Mouse (Mus musculus): ENCODE measurements around the gene Ell.
A peak's percentile ranks its signal among the peaks of the same experiment; 100 is the strongest.

Ell gene

GRCm38 (mm10) chr8:70617985-70618384, 78.7 kb downstream of the Ell start:
- DNase-seq: no peak

- DNase-seq: peak; percentile 83
Observed at GRCm38 (mm10) chr8:70618888-70619334, 79.7 kb downstream of the Ell start.

GRCm38 (mm10) chr8:70622220-70622619, 83.0 kb downstream of the Ell start:
- DNase-seq: no peak

- no peak for DNase-seq
Observed at GRCm38 (mm10) chr8:70625104-70625503, 85.8 kb downstream of the Ell start.

GRCm38 (mm10) chr8:70627041-70627440, 87.8 kb downstream of the Ell start:
- no peak for DNase-seq

- no peak for DNase-seq
Observed at GRCm38 (mm10) chr8:70628986-70629490, 89.8 kb downstream of the Ell start.

- DNase-seq: peak; percentile 90
Observed at GRCm38 (mm10) chr8:70629574-70630531, 90.6 kb downstream of the Ell start.

GRCm38 (mm10) chr8:70630532-70631381, 91.5 kb downstream of the Ell start:
- no peak for DNase-seq

- DNase-seq: no peak
Observed at GRCm38 (mm10) chr8:70631436-70631835, 92.2 kb downstream of the Ell start.

- DNase-seq: no peak
Observed at GRCm38 (mm10) chr8:70632346-70632892, 93.2 kb downstream of the Ell start, which contains the start of gene Gdf15. Gdf15 (minus strand) TSS chr8:70632456.

- DNase-seq: no peak
Observed at GRCm38 (mm10) chr8:70634066-70634465, 94.8 kb downstream of the Ell start.

- no peak for DNase-seq
Observed at GRCm38 (mm10) chr8:70635527-70635926, 96.3 kb downstream of the Ell start.

GRCm38 (mm10) chr8:70636838-70637237, 97.6 kb downstream of the Ell start:
- no peak for DNase-seq

GRCm38 (mm10) chr8:70638752-70639151, 99.5 kb downstream of the Ell start:
- DNase-seq: no peak
